Mouse (Mus musculus): ENCODE results near the gene Nudt21.
A peak's percentile ranks its signal among the peaks of the same experiment; 100 is the strongest.

Nudt21 gene

GRCm38 (mm10) chr8:94036944-94037524 is at the start of gene Nudt21, which contains the start of gene Ogfod1:
Gene Nudt21, minus strand, starts transcription at chr8:94037031.
Gene Ogfod1, plus strand, starts transcription at chr8:94037198.
- peak; percentile 97 for DNase-seq (ENCODE audit: extremely low read depth, low read depth)

GRCm38 (mm10) chr8:94076461-94077192 is 39.8 kb upstream of the Nudt21 start:
- no peak for DNase-seq (ENCODE audit: extremely low read depth, low read depth)

GRCm38 (mm10) chr8:94068793-94069192 is 32.0 kb upstream of the Nudt21 start:
- DNase-seq (ENCODE audit: extremely low read depth, low read depth), result no peak

- no peak for DNase-seq (ENCODE audit: extremely low read depth, low read depth)
These were observed 29.5 kb upstream of the Nudt21 start for GRCm38 (mm10) chr8:94066121-94066863.

GRCm38 (mm10) chr8:94057157-94057854 is 20.5 kb upstream of the Nudt21 start:
- no peak for DNase-seq (ENCODE audit: extremely low read depth, low read depth)

GRCm38 (mm10) chr8:94052696-94053095 is 15.9 kb upstream of the Nudt21 start:
- DNase-seq (ENCODE audit: extremely low read depth, low read depth), result no peak

GRCm38 (mm10) chr8:94047845-94048244 is 11.0 kb upstream of the Nudt21 start:
- no peak for DNase-seq (ENCODE audit: extremely low read depth, low read depth)

GRCm38 (mm10) chr8:94037806-94038205 is 975 bp upstream of the Nudt21 start:
- peak; percentile 26 for DNase-seq (ENCODE audit: extremely low read depth, low read depth)

GRCm38 (mm10) chr8:94036541-94036940 is 290 bp downstream of the Nudt21 start:
- peak; percentile 61 for DNase-seq (ENCODE audit: extremely low read depth, low read depth)

GRCm38 (mm10) chr8:94035200-94035599 is 1.6 kb downstream of the Nudt21 start:
- no peak for DNase-seq (ENCODE audit: extremely low read depth, low read depth)

GRCm38 (mm10) chr8:94033601-94034000 is 3.2 kb downstream of the Nudt21 start:
- no peak for DNase-seq (ENCODE audit: extremely low read depth, low read depth)

GRCm38 (mm10) chr8:94029701-94030100 is 7.1 kb downstream of the Nudt21 start:
- DNase-seq (ENCODE audit: extremely low read depth, low read depth), result no peak

- DNase-seq (ENCODE audit: extremely low read depth, low read depth), result no peak
These were observed 12.9 kb downstream of the Nudt21 start for GRCm38 (mm10) chr8:94023916-94024315.

GRCm38 (mm10) chr8:94013026-94013612 is 23.7 kb downstream of the Nudt21 start:
- DNase-seq (ENCODE audit: extremely low read depth, low read depth), result no peak

GRCm38 (mm10) chr8:94012013-94012951 is 24.5 kb downstream of the Nudt21 start, which contains the start of gene Amfr:
Gene Amfr, minus strand, starts transcription at chr8:94012842.
- DNase-seq (ENCODE audit: extremely low read depth, low read depth), result no peak

- peak; percentile 63 for DNase-seq (ENCODE audit: extremely low read depth, low read depth)
These were observed 25.5 kb downstream of the Nudt21 start for GRCm38 (mm10) chr8:94011076-94012012.

- no peak for DNase-seq (ENCODE audit: extremely low read depth, low read depth)
These were observed 26.6 kb downstream of the Nudt21 start for GRCm38 (mm10) chr8:94010101-94010705.

- no peak for DNase-seq (ENCODE audit: extremely low read depth, low read depth)
These were observed 27.5 kb downstream of the Nudt21 start for GRCm38 (mm10) chr8:94009243-94009845.
